In genomic region chr2:3475746-3476251, GRCm38 (mm10) we compare ENCODE assay signal across 8 mouse cellular contexts. TPM values are rescaled to one million over a fixed set of nuclear protein-coding genes. Genes with fewer than 3 reads are reported as not detected.
DNase-seq lines count a peak whose midpoint lies in the region; ATAC-seq and TF ChIP-seq lines count a peak whose summit lies in the region.

No protein-coding gene starts in this region.

- peak overlapping the region; percentile 84 for H3K4me2 ChIP-seq in liver, embryonic 14.5 days (ENCODE audit: low read depth)

- no peak for DNase-seq in gastrocnemius, adult 2 months
- no peak for DNase-seq in gastrocnemius, postnatal 36 days
- DNase-seq in B cell, adult 2 months, result peak; percentile 18 to 23
- no peak for DNase-seq in liver, embryonic 14.5 days (ENCODE audit: low read depth in 3 of 3, low spot score in 3 of 3)
- no peak for DNase-seq in urinary bladder, postnatal 10 days (ENCODE audit: low spot score)
- DNase-seq in retina, embryonic 14.5 days (ENCODE audit: low spot score), result no peak

- WGBS in liver, embryonic 14.5 days (ENCODE audit: insufficient replicate concordance), result 67% methylated on average over 3 of the region's 3 CpGs

- H3K9ac ChIP-seq in liver, embryonic 14.5 days (replicated peaks), result peak overlapping the region; percentile 73

- H3K27ac ChIP-seq in gastrocnemius, adult 2 months, result peak overlapping the region; percentile 84
- H3K27ac ChIP-seq in liver, embryonic 14.5 days, result peak overlapping the region; percentile 51

- H3K4me3 ChIP-seq in gastrocnemius, adult 2 months, result peak overlapping the region; percentile 99
- H3K4me3 ChIP-seq in liver, embryonic 14.5 days (ENCODE audit: insufficient read depth in 1 of 2, low read depth in 2 of 2, low read length in 2 of 2), result peak overlapping the region in 1 of 2 experiments; percentile 80; a peak in 2 of 4 replicates

- no peaks in the 10 kb centered on the region for H3K9me3 ChIP-seq in liver, embryonic 14.5 days (ENCODE audit: control insufficient read depth, low read length)

- peaks cover 7 to 15% of the 10 kb centered on the region in 2 experiments for H3K4me1 ChIP-seq in liver, embryonic 14.5 days (replicated peaks; ENCODE audit: control insufficient read depth in 2 of 2, insufficient read depth in 2 of 2, low read length in 1 of 2)

- no peak for TF ChIP-seq EP300 in liver, embryonic 14.5 days (IDR thresholded peaks at IDR 0.05; ENCODE audit: low read depth)

- H3K27me3 ChIP-seq in liver, embryonic 14.5 days (ENCODE audit: control insufficient read depth, insufficient read depth, low read length), result no peaks in the 10 kb centered on the region

- intact Hi-C loops in gastrocnemius, adult 2 months (cut with DNase I), result loop anchor here (5.0 kb wide), 2 partner anchors 37 to 53 kb away; partner anchors contain the start of genes Cdnf, Dclre1c, Gm45902 and Hspa14
- intact Hi-C loops in gastrocnemius, postnatal 36 days (cut with DNase I), result no loop called here

- H3K36me3 ChIP-seq in liver, embryonic 14.5 days (replicated peaks; ENCODE audit: control insufficient read depth, insufficient read depth, low read depth), result no peaks in the 10 kb centered on the region

- no peak for TF ChIP-seq CTCF in gastrocnemius, adult 2 months (IDR thresholded peaks at IDR 0.05)
- no peak for TF ChIP-seq CTCF in liver, embryonic 14.5 days (IDR thresholded peaks at IDR 0.05; ENCODE audit: low read depth)

- peak; percentile 12; the same call in 1 of the 2 replicates for ATAC-seq in erythroblast, adult 5-6 weeks (replicated peaks; ENCODE audit: low FRiP score, poor library complexity, severe bottlenecking)
- ATAC-seq in liver, embryonic 14.5 days (ENCODE audit: insufficient read depth), result no peak
- no peak for ATAC-seq in frontal cortex, adult (ENCODE audit: low TSS enrichment)

RNA-seq across cellular contexts. Expression of gene Suv39h2, which starts 1.0 kb away (rescaled TPM):
- total RNA-seq in gastrocnemius, adult 2 months (2021), result 1 to 10 TPM in 1 of 2 experiments, under 1 TPM in 1; 0.71 to 1.3 TPM
- under 1 TPM; 0.74 to 0.89 TPM for total RNA-seq in gastrocnemius, postnatal 36 days (2021)
- 4.0 and 14.2 TPM in 2 replicates for total RNA-seq in erythroblast, adult 5-6 weeks (2015; ENCODE audit: low replicate concordance)
- 4.2 and 8.6 TPM in 2 replicates for total RNA-seq in erythroblast, adult 5-6 weeks (2017; ENCODE audit: low replicate concordance)
- polyA plus RNA-seq in liver, embryonic 14.5 days (2012; rRNA removed), result 2.4 and 4.1 TPM in 2 replicates
- polyA plus RNA-seq in liver, embryonic 14.5 days (2014; fragmentation: Nextera tagmentation; extraction: Ambion mirVana), result 7.4 and 7.8 TPM in 2 replicates

RNA-seq across cellular contexts. Expression of gene Gm45902, which starts 36.8 kb away (rescaled TPM):
- total RNA-seq in gastrocnemius, adult 2 months (2021), result under 1 TPM; 0.70 to 0.89 TPM
- 1 to 10 TPM in 1 of 2 experiments, under 1 TPM in 1; 0.72 to 1.0 TPM for total RNA-seq in gastrocnemius, postnatal 36 days (2021)
- total RNA-seq in erythroblast, adult 5-6 weeks (2015; ENCODE audit: low replicate concordance), result 0.58 and 1.7 TPM in 2 replicates
- 2.6 and 8.9 TPM in 2 replicates for total RNA-seq in erythroblast, adult 5-6 weeks (2017; ENCODE audit: low replicate concordance)
- 0.96 and 1.2 TPM in 2 replicates for polyA plus RNA-seq in liver, embryonic 14.5 days (2012; rRNA removed)
- 1.5 and 1.9 TPM in 2 replicates for polyA plus RNA-seq in liver, embryonic 14.5 days (2014; fragmentation: Nextera tagmentation; extraction: Ambion mirVana)

RNA-seq across cellular contexts. Expression of gene Hspa14, which starts 36.8 kb away (rescaled TPM):
- total RNA-seq in gastrocnemius, adult 2 months (2021), result 10 to 100 TPM in 1 of 2 experiments, 1 to 10 TPM in 1; 9.4 to 12.0 TPM
- 10 to 100 TPM; 11.5 to 12.0 TPM for total RNA-seq in gastrocnemius, postnatal 36 days (2021)
- 16.7 and 19.0 TPM in 2 replicates for total RNA-seq in erythroblast, adult 5-6 weeks (2015; ENCODE audit: low replicate concordance)
- 39.8 and 47.8 TPM in 2 replicates for total RNA-seq in erythroblast, adult 5-6 weeks (2017; ENCODE audit: low replicate concordance)
- 32.3 and 50.8 TPM in 2 replicates for polyA plus RNA-seq in liver, embryonic 14.5 days (2012; rRNA removed)
- polyA plus RNA-seq in liver, embryonic 14.5 days (2014; fragmentation: Nextera tagmentation; extraction: Ambion mirVana), result 74.0 and 83.8 TPM in 2 replicates

RNA-seq across cellular contexts. Expression of gene Cdnf, which starts 37.0 kb away (rescaled TPM):
- 10 to 100 TPM; 41.3 to 46.6 TPM for total RNA-seq in gastrocnemius, adult 2 months (2021)
- 10 to 100 TPM; 36.5 to 39.6 TPM for total RNA-seq in gastrocnemius, postnatal 36 days (2021)
- not detected in 2 replicates for total RNA-seq in erythroblast, adult 5-6 weeks (2015; ENCODE audit: low replicate concordance)
- 1.0 and 1.1 TPM in 2 replicates for total RNA-seq in erythroblast, adult 5-6 weeks (2017; ENCODE audit: low replicate concordance)
- 0.17 and 0.33 TPM in 2 replicates for polyA plus RNA-seq in liver, embryonic 14.5 days (2012; rRNA removed)
- 0.08 TPM in 1 of 2 replicates, not detected in the other for polyA plus RNA-seq in liver, embryonic 14.5 days (2014; fragmentation: Nextera tagmentation; extraction: Ambion mirVana)

RNA-seq across cellular contexts. Expression of gene Dclre1c, which starts 51.9 kb away (rescaled TPM):
- 1 to 10 TPM; 2.3 to 3.5 TPM for total RNA-seq in gastrocnemius, adult 2 months (2021)
- 1 to 10 TPM; 1.8 to 2.7 TPM for total RNA-seq in gastrocnemius, postnatal 36 days (2021)
- total RNA-seq in erythroblast, adult 5-6 weeks (2015; ENCODE audit: low replicate concordance), result 10.2 and 14.8 TPM in 2 replicates
- total RNA-seq in erythroblast, adult 5-6 weeks (2017; ENCODE audit: low replicate concordance), result 7.7 and 11.7 TPM in 2 replicates
- polyA plus RNA-seq in liver, embryonic 14.5 days (2012; rRNA removed), result 3.8 and 4.6 TPM in 2 replicates
- 3.0 and 4.5 TPM in 2 replicates for polyA plus RNA-seq in liver, embryonic 14.5 days (2014; fragmentation: Nextera tagmentation; extraction: Ambion mirVana)

Comparison
In these comparisons a context has a peak if more than half of its experiments do, and no peak if none do; other contexts are left out.
1. DNase-seq: peak in B cell, adult 2 months (2 of 2); none in gastrocnemius, adult 2 months (single experiment), gastrocnemius, postnatal 36 days (0 of 2), liver, embryonic 14.5 days (0 of 3), urinary bladder, postnatal 10 days (single experiment) and retina, embryonic 14.5 days (single experiment).